Mouse (Mus musculus) neural tube, postnatal 0 days (tissue): ENCODE results near the gene Nap1l3. TPM values are rescaled to one million over a fixed set of nuclear protein-coding genes. Genes with fewer than 3 reads are reported as not detected.

Source experiments
- polyA plus RNA-seq: library from polyadenylated mRNA; unstranded; fragments of >200 nt; fragmentation: Nextera tagmentation; extraction: Ambion mirVana; gene quantifications from 2 replicates; pipeline ENCODE4 v1.2.1, GENCODE M21; 2015

Gene Nap1l3
- 84.9 and 89.3 TPM in 2 replicates for polyA plus RNA-seq

DNA sequence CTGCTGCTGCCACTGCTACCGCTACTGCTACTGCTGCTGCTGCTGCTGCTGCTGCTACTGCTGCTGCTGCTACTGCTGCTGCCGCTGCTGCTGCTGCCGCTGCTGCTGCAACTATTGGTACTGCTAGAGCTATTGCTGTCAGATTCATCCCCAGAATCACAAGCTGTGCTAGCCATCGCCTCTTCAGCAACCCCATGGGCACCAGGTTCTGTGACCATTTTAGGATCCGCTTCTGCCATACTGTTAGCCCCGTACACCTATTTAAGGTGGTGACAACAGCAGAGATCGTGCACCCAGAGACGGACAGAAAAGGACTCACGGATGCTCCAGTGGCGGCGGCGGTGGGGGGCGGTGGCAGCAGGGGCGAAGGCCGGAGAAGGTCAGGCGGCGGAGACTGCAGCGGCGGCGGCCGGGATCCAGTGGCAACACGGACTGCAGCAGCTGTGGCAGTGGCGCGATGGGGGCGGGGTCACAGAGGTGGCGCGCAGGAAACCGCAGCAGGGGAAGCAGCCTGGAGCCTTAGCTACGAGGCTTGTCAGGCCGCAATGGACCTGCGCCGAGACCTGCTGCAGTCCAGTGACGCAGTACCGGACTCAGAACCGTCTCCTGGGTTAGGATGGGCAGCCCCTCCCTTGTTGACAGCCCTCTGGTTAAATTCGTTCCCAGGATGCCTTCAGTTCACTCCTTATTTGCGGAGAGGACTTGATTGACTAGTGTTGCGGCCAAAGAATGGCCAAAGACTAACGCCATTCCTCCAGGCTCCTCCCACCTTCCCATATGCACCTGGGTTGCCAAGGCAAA, at the start of gene Nap1l3:
Nap1l3 (minus strand) TSS at position 621 of the 801 bp plus-strand sequence.

